Mouse (Mus musculus): Measurements from ENCODE around the gene Bdh2.

DNA sequence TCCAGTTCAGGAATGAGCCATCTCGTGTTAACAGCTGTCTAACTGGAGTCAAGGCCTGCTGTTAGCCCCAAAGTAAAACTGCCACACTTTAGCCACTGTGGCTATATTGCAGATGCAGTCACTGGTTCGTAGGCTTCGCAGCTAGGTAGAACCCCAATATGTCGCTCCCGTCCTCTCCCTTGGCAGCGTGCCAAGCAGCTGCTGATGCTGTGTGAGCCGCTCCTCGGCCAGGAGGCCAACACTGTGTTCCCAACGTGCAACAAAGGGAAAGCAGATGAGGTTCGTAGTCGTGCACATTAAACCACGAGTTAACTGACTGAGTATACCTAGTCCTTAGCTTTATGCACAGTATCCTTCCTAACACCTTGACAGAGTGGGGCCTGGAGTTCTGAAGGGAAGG, 8.4 kb upstream of the Bdh2 start:
- no peak for TF ChIP-seq CTCF (IDR thresholded peaks at IDR 0.05; ENCODE audit: borderline replicate concordance, control insufficient read depth, extremely low read depth, insufficient read depth, low read length, poor library complexity)
- no peak for TF ChIP-seq POLR2A (IDR thresholded peaks at IDR 0.05; ENCODE audit: control insufficient read depth, extremely low read depth, insufficient read depth, low read length, poor library complexity)
